Mouse (Mus musculus) gastrocnemius, adult 18-20 months (tissue): ENCODE data around the gene Aak1. TPM values are rescaled to one million over a fixed set of nuclear protein-coding genes. Genes with fewer than 3 reads are reported as not detected.

Experiments used
- DNase-seq: peaks from one replicate; pipeline ENCODE4 v3.0.0; 2021; ENCODE audit warnings: low spot score
- long read RNA-seq, 2 experiments: library from polyadenylated mRNA; stranded (forward); transcript quantifications; one replicate each; pipeline ENCODE4 v2.0.0; 2021
- total RNA-seq, 2 experiments: library from RNA; stranded (reverse); gene quantifications; 2 replicates each; pipeline ENCODE4 v1.2.3; 2021

Aak1 gene
- 10 to 100 TPM; 30.5 to 46.5 TPM for total RNA-seq
- long read RNA-seq, experiment 1, partial matches to known transcripts, result 1 of 13 reads
- long read RNA-seq, experiment 1, other reads (novel, unspliced or antisense), result 12 of 13 reads
- long read RNA-seq, experiment 2, full-length matches to known transcripts, result 3 of 10 reads
- long read RNA-seq, experiment 2, partial matches to known transcripts, result 0 of 10 reads
- long read RNA-seq, experiment 2, other reads (novel, unspliced or antisense), result 7 of 10 reads

GRCm38 (mm10) chr6:86848915-86849644 is at the start of gene Aak1:
TSS of gene Aak1 (plus strand) at chr6:86849517.
- peak; percentile 92 for DNase-seq

- no peak for DNase-seq
These were observed 48.9 kb upstream of the Aak1 start for GRCm38 (mm10) chr6:86800467-86800866.

GRCm38 (mm10) chr6:86801431-86801830 is 47.9 kb upstream of the Aak1 start:
- DNase-seq, result no peak

GRCm38 (mm10) chr6:86804646-86805045 is 44.7 kb upstream of the Aak1 start:
- no peak for DNase-seq

GRCm38 (mm10) chr6:86806455-86807086 is 42.7 kb upstream of the Aak1 start:
- peak; percentile 75 for DNase-seq

- no peak for DNase-seq
These were observed 36.4 kb upstream of the Aak1 start for GRCm38 (mm10) chr6:86812919-86813318.

GRCm38 (mm10) chr6:86813341-86813740 is 36.0 kb upstream of the Aak1 start:
- peak; percentile 63 for DNase-seq

- no peak for DNase-seq
These were observed 34.4 kb upstream of the Aak1 start for GRCm38 (mm10) chr6:86814926-86815325.

- DNase-seq, result no peak
These were observed 33.9 kb upstream of the Aak1 start for GRCm38 (mm10) chr6:86815436-86815835.

GRCm38 (mm10) chr6:86816586-86816985 is 32.7 kb upstream of the Aak1 start:
- peak; percentile 60 for DNase-seq

GRCm38 (mm10) chr6:86818914-86819313 is 30.4 kb upstream of the Aak1 start:
- DNase-seq, result no peak

- DNase-seq, result no peak
These were observed 29.4 kb upstream of the Aak1 start for GRCm38 (mm10) chr6:86819926-86820325.

GRCm38 (mm10) chr6:86820690-86821089 is 28.6 kb upstream of the Aak1 start:
- DNase-seq, result no peak

GRCm38 (mm10) chr6:86822285-86823050 is 26.8 kb upstream of the Aak1 start:
- peak; percentile 24 for DNase-seq

GRCm38 (mm10) chr6:86823051-86823431 is 26.3 kb upstream of the Aak1 start:
- DNase-seq, result no peak

GRCm38 (mm10) chr6:86823824-86824223 is 25.5 kb upstream of the Aak1 start:
- DNase-seq, result peak; percentile 52

GRCm38 (mm10) chr6:86824401-86824800 is 24.9 kb upstream of the Aak1 start:
- no peak for DNase-seq

- no peak for DNase-seq
These were observed 21.9 kb upstream of the Aak1 start for GRCm38 (mm10) chr6:86827432-86827831.

GRCm38 (mm10) chr6:86829768-86830167 is 19.5 kb upstream of the Aak1 start:
- no peak for DNase-seq

- DNase-seq, result peak; percentile 61
These were observed 18.4 kb upstream of the Aak1 start for GRCm38 (mm10) chr6:86830738-86831500.
